Mouse (Mus musculus) fibroblast of lung, adult 2 months (primary cell): Measurements from ENCODE around the gene Nr1h3.

ENCODE experiments used
- DNase-seq: peaks from one replicate; pipeline ENCODE4 v3.0.0-alpha.2; 2011; ENCODE audit warnings: low read depth

The Nr1h3 gene

GRCm38 (mm10) chr2:91202222-91202971, at the start of gene Nr1h3, which contains the start of gene Acp2:
Nr1h3 (minus strand) TSS chr2:91202834.
Acp2 (plus strand) TSS chr2:91202885.
- peak; percentile 92 for DNase-seq

GRCm38 (mm10) chr2:91252001-91252400, 49.4 kb upstream of the Nr1h3 start:
- DNase-seq: no peak

DNA sequence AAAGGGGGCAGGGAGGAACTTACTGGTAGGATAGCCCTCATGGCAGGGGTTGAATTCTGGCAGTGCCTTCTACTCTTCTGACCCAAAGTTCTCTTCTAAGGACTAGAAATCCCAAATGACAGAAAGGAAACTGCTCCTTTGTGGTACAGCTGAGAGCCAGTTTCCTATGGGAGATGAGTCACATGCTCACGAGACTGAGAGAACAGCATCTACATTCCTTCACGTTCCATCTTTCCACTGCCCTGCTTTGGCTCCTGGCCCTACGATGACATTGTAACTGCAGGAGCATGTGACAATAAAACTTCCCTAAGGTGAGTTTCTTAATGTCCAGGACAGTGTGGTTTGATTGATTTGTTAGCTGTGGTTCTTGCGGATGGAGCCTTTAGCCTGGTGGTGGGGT, 45.7 kb upstream of the Nr1h3 start:
- DNase-seq: no peak

GRCm38 (mm10) chr2:91244557-91245228, 42.1 kb upstream of the Nr1h3 start:
- DNase-seq: no peak

GRCm38 (mm10) chr2:91243416-91243815, 40.8 kb upstream of the Nr1h3 start:
- no peak for DNase-seq

DNA sequence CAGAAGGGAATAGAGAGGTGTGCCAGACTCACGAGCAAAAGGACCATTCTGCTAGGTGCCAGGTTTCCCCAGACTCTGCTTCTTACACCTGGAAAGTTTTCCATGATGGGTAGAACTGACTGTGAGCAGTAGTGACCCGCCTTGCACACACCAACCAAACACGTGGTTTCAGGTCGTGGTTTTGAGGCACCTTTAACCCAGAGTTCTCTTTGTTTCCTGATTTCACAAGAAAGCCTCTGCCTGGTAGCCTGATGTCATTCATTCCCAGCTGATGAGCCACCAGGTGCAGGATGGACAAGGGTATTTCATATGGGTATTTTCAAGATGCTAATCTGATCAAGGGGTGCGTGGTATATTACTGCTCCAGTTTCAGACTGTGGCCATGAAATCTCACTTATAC, 39.9 kb upstream of the Nr1h3 start:
- DNase-seq: no peak

DNA sequence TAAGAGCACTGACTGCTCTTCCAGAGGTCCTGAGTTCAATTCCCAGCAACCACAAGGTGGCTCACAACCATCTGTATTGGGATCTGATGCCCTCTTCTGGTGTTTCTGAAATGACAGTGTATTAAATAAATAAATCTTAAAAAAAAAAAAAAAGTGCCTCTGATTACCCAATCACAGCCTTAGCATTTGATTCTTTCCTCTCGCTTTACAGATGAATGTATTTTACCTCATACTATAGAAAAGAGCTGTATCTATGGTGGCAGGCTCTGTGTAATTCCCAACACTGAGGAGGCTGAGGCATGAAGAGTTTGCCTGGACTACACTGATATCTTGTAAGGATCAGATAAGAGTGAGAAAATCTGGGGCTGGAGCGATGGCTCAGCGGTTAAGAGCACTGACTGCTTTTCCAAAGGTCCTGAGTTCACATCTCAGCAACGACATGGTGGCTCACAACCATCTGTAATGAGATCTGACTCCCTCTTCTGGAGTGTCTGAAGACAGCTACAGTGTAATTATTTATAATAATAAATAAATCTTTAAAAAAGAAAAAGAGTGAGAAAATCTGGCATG, 35.0 kb upstream of the Nr1h3 start:
- peak; percentile 36 for DNase-seq

DNA sequence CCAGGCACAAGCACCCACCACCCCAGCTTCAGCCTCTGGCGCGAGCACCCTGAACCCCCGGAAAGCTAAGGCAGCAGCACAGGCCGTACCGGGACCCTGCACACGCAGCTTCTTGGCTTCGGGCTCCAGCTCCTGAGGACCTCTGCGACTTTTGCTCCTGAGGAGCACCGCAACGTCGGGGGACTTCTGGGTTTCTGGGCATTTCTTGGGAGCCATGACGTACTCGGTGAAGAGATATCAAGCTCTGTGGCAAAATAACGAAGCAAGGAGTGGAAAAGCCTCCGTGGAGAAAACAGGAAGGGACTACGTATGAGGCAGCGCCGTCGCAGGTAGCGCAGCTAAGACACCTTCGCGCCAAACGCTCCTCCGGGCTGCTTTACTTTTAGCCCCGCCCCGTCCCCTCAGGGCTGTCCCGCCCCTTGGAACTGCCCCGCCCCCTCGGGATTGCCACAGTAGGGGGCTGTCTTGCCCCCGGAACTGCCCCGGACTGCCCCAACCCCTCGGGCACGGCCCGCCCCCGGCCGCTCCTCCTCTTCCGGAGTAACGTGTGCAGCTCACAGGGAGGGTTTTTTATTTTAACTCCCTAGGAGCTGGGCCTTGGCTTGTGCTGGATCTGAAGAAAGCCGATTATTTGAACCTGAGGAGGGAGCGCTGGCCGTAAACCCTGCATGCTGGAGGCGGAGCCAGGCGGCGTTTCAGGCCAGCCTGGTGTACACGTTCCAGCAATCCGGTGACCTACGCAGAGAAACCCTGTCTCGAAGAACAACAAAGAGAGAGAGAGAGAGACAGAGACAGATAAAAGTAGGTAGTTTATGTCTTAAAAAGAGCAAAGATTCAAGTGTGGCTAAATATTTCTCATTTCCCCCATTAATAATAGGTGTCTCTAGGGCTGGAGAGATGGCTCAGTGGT, 34.2 kb upstream of the Nr1h3 start, which contains the start of gene Ddb2:
TSS of gene Ddb2 (minus strand) at position 382 of the 910 bp plus-strand sequence.
- peak; percentile 91 for DNase-seq

DNA sequence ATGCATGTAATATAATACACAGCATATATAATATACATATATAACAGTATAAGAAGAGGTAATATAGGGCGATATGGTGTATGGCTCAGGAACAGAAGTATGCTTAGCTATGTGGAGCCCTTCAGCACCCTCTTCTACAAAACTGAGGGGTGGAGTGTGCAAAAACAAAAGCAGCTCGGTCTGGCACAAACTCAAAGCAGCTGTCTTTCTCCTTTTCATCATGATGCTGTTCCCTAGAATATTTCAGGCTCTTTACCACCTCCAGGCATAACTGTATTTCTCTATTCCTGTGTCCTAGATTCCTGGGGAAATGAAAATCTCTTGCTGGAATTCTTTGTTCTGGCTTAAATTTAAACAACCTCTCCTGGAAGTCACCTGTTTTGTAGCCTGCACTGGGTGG, 27.1 kb upstream of the Nr1h3 start:
- no peak for DNase-seq

- no peak for DNase-seq
Measured at GRCm38 (mm10) chr2:91223614-91224013, 21.0 kb upstream of the Nr1h3 start.

- DNase-seq: no peak
Measured at GRCm38 (mm10) chr2:91220501-91220900, 17.9 kb upstream of the Nr1h3 start.

DNA sequence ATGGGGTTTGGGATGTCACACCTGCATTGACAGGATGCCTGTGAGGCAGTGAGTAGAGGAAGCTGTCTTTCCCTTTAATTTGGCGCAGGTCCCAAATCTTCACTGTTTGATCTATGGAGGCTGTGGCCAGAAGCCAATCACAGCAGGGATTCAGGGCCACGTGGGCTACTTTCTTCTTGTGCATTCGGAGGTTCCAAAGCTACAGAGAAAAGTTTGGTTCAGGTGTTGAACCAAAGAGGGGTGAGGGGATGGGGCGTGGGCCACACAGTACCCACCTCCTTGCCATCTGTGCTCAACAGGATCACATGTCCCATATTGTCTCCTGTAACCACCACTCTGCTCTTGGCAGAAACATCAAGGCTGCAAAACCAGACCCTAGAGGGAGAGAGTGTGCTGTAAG, 14.4 kb upstream of the Nr1h3 start:
- DNase-seq: no peak

DNA sequence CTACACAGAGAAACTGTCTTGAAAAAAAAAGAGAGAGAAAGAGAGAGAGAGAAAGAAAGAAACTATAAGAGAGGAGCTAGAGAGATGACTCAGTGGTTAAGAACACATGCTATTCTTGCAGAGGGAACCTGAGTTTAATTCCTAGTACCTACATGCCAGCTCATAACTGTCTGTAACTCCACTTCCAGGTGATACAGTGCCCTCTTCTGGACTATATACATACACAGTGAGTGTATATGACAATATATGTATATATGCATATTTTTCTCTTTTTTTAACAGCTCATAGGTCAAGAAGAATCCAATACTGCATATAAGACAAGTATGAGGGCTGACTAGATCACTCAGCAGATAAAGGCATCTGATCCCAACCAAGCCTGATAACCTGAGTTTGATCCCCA, 10.7 kb upstream of the Nr1h3 start:
- DNase-seq: no peak

DNA sequence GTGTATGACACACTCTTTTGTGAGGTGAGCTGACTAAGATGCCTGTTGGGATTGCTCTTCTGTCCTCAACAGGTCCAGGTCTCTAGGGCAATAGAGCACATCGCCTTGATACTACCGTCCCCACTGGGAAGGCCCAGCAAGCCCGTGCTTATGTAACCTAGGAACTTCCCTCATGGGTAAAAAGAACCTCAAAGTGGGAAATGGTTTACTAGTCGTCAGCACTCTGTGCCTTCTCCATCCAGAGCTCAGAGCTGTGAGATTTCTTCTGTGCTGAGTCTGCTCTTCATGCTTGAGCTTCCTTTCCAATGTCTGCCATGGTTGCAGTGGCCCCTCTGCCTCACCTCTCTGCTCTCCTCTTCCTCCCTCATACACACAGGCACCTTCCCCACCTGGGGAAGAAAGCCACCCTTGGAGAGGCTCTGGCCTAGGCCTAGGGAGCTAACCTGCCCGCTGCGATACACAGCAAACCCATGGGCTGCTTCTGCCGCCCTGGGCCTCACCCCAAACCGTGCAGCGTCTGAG, 3.7 kb upstream of the Nr1h3 start:
- DNase-seq: no peak

DNA sequence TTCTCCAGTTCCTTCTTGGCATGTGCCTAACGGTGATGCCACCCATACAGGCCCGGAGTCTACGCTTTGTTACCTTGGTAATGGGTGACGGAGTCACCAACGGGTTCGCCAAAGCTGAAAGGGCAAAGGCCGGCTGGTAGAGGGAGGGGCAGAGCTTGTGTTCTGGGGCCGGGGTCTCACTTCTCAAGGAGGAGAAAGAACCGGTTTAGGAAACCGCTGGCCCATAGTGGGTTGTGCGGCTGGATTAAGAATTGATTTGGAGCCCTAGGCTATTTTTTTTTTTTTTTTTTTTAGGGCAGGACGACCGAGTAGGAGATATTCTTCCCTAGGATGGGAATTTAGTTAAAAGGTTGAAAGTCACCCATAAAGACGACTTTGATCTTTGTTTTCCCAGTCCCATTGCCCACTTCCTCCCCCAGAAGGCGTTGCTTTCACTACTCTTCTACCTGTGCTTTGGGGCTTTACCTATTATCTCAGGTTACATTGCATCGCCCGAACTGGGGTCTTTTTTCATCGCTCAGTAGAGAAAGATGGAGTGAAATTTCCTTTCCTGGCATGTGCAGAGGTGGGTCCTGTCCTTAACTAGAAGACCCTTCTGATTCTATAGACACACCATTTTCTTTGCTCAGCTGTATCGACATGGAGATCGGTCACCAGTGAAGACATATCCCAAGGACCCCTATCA, 480 bp upstream of the Nr1h3 start:
- no peak for DNase-seq

GRCm38 (mm10) chr2:91198888-91199287, 3.7 kb downstream of the Nr1h3 start:
- DNase-seq: no peak

DNA sequence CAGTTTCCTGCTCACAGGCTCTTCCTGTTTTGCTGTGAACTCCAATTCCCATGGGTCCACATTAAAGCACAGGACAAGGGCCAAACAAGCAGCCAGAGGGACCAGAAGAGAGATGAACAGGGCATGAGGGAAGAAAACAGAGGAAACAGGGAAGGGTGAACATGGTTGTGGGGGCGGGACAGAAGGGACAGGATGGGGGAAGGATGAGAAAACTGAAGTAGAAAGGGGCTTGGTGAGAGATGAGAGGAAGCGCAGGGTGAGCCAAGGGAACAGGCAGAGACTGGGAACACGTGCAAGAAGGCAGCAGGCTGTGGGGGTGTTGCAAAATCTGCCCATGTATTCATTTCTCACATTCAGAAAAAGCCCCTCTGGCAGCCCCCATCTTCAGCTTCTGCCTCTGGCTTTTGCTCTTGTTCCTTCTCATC, 6.0 kb downstream of the Nr1h3 start:
- DNase-seq: no peak

GRCm38 (mm10) chr2:91194624-91195332, 7.9 kb downstream of the Nr1h3 start:
- no peak for DNase-seq

DNA sequence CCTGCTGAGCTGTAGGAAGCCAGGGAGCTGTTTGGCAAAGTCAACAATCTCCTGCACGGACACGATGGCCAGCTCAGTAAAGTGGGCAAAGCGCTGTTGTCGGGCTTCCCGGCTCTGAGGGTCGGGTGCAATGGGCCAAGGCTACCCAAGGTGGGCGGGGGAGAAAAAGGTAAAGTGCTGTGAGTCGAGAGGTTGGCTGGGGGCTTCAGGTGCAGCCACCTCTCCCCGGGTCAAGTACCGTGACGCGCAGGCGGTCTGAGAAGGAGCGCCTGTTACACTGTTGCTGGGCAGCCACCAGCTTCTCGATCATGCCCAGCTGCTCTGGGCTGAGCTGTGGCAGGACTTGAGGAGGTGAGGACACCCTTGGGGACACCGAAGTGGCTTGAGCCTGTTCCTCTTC, 12.1 kb downstream of the Nr1h3 start:
- no peak for DNase-seq

DNA sequence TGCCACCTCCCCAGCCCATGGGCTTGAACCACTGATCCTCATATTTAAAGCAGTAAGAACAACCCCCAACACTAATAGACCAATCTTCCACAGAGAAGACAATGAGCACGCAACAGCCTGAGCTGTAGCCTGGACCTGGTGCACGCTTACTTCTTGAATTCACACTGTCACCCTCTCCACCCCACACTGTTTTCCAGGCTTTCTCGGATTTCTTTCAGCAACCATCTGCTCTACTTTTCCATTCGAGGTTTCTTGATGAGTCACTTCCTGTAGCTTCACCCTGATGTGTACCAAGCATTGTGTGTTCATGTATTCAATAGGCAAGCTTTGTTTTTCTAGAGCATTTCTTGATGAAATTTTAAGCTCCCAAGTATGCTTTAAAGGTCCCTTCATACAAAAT, 15.2 kb downstream of the Nr1h3 start:
- no peak for DNase-seq

- no peak for DNase-seq
Measured at GRCm38 (mm10) chr2:91186208-91186607, 16.4 kb downstream of the Nr1h3 start.
